Mouse (Mus musculus) embryonic facial prominence, embryonic 12.5 days (tissue): ENCODE measurements around the gene Haus2. TPM values are rescaled to one million over a fixed set of nuclear protein-coding genes. Genes with fewer than 3 reads are reported as not detected.
A peak's percentile ranks its signal among the peaks of the same experiment; 100 is the strongest.
"Not testable (repeated sequence)": the region's sequence is repeated elsewhere in the genome, so short reads cannot be mapped to it uniquely, and the experiment has no call there.

Experiments
- ATAC-seq: fragments of 200-750 bp; cut with Nextera tagmentation; 2 replicates; pipeline ENCODE4 v1.8.0; 2017; ENCODE audit not compliant: insufficient number of reproducible peaks, insufficient read depth, low FRiP score, low TSS enrichment
- H3K27ac ChIP-seq: fragments of 300-500 bp; sonication (generic); 2 replicates; pipeline ENCODE4 v1.5.1; 2016; ENCODE audit warnings: mild to moderate bottlenecking
- H3K27me3 ChIP-seq: fragments of 300-500 bp; sonication (generic); 2 replicates; pipeline ENCODE4 v1.6.1; 2016; ENCODE audit warnings: mild to moderate bottlenecking, moderate library complexity
- H3K36me3 ChIP-seq: fragments of 300-500 bp; sonication (generic); 2 replicates; pipeline ENCODE4 v1.6.1; 2016; ENCODE audit warnings: mild to moderate bottlenecking
- H3K4me1 ChIP-seq: fragments of 300-500 bp; sonication (generic); 2 replicates; pipeline ENCODE4 v1.6.1; 2016
- H3K4me2 ChIP-seq: fragments of 300-500 bp; sonication (generic); replicated peaks from 2 replicates; pipeline ENCODE4 v1.6.1; 2016; ENCODE audit warnings: mild to moderate bottlenecking, moderate library complexity
- H3K4me3 ChIP-seq: fragments of 300-500 bp; sonication (generic); 2 replicates; pipeline ENCODE4 v1.5.1; 2016; ENCODE audit warnings: mild to moderate bottlenecking
- H3K9ac ChIP-seq: fragments of 300-500 bp; sonication (generic); 2 replicates; pipeline ENCODE4 v1.6.1; 2016; ENCODE audit warnings: mild to moderate bottlenecking, moderate library complexity
- H3K9me3 ChIP-seq: fragments of 300-500 bp; sonication (generic); 2 replicates; pipeline ENCODE4 v1.6.1; 2016; ENCODE audit warnings: mild to moderate bottlenecking, moderate library complexity
- WGBS: fragments of 180-500 bp; shearing (Covaris S2); methylation state at CpG from one replicate; pipeline ENCODE4 v1.1.7; 2016; 5-methylcytosine and 5-hydroxymethylcytosine counted together
- polyA plus RNA-seq: library from polyadenylated mRNA; unstranded; fragments of >200 nt; fragmentation: Nextera tagmentation; extraction: Ambion mirVana; gene quantifications from 2 replicates; pipeline ENCODE4 v1.2.1, GENCODE M21; 2016

Haus2 gene
- 28.1 and 28.7 TPM in 2 replicates for polyA plus RNA-seq

GRCm38 (mm10) chr2:120608830-120609723, at the start of gene Haus2, which contains the start of gene Lrrc57:
Gene Haus2 (plus strand): TSS chr2:120609383.
Gene Lrrc57 (minus strand): TSS chr2:120609520.
- H3K4me1 ChIP-seq: peaks cover 14% of the 10 kb centered on the region
- H3K36me3 ChIP-seq: 0 out of 2 replicates have a peak, but pooled peaks cover 5% of the 10 kb centered on the region
- peak; percentile 89 for ATAC-seq
- 0% methylated on average over 52 of the region's 52 CpGs for WGBS
- H3K4me2 ChIP-seq: peak within 1 kb of the TSS; percentile 81
- H3K9me3 ChIP-seq: no peaks in the 10 kb centered on the region
- H3K4me3 ChIP-seq: peak within 1 kb of the TSS; percentile 86
- peak within 1 kb of the TSS; percentile 73 for H3K9ac ChIP-seq
- H3K27ac ChIP-seq: peak within 1 kb of the TSS; percentile 91
- no peaks in the 10 kb centered on the region for H3K27me3 ChIP-seq

GRCm38 (mm10) chr2:120561524-120561923, 47.7 kb upstream of the Haus2 start:
- Histone ChIP-seq H3K27ac (no peak overlapping the region), H3K4me2 (no peak overlapping the region), H3K9ac (no peak overlapping the region), H3K27me3 (no peaks in the 10 kb centered on the region), H3K4me3 (no peak overlapping the region), H3K9me3 (no peaks in the 10 kb centered on the region), H3K4me1 (peaks cover 5% of the 10 kb centered on the region; the same call in 1 of the 2 replicates), H3K36me3 (no peaks in the 10 kb centered on the region)
- WGBS: 95% methylated on average over 1 of the region's 1 CpGs
- ATAC-seq: no peak

- WGBS: 22% methylated on average over 9 of the region's 9 CpGs
- Histone ChIP-seq H3K4me2 (peak overlapping the region; percentile 74), H3K9ac (peak overlapping the region; percentile 93), H3K27ac (no peak overlapping the region), H3K9me3 (no peaks in the 10 kb centered on the region), H3K36me3 (no peaks in the 10 kb centered on the region), H3K27me3 (no peaks in the 10 kb centered on the region), H3K4me3 (peak overlapping the region; percentile 88), H3K4me1 (peaks cover 5% of the 10 kb centered on the region; the same call in 1 of the 2 replicates)
- no peak for ATAC-seq
Measured at GRCm38 (mm10) chr2:120562859-120563234, 46.3 kb upstream of the Haus2 start.

GRCm38 (mm10) chr2:120563235-120563990, 45.8 kb upstream of the Haus2 start, which contains the start of gene Zfp106:
Gene Zfp106 (minus strand): TSS chr2:120563843.
- Histone ChIP-seq H3K27me3 (no peaks in the 10 kb centered on the region), H3K4me3 (peak within 1 kb of the TSS; percentile 88), H3K9me3 (no peaks in the 10 kb centered on the region), H3K4me2 (peak within 1 kb of the TSS; percentile 74), H3K9ac (peak within 1 kb of the TSS; percentile 93), H3K4me1 (peaks cover 6% of the 10 kb centered on the region), H3K36me3 (no peaks in the 10 kb centered on the region), H3K27ac (peak within 1 kb of the TSS; percentile 73)
- 0% methylated on average over 50 of the region's 50 CpGs for WGBS
- ATAC-seq: peak; percentile 79

GRCm38 (mm10) chr2:120564548-120565188, 44.5 kb upstream of the Haus2 start:
- H3K9me3 ChIP-seq, H3K4me2 ChIP-seq, H3K4me3 ChIP-seq, H3K27ac ChIP-seq, H3K27me3 ChIP-seq, ATAC-seq, H3K9ac ChIP-seq, H3K36me3 ChIP-seq: not testable (repeated sequence)
- WGBS: 89% methylated on average over 4 of the region's 4 CpGs
- peaks cover 14% of the 10 kb centered on the region for H3K4me1 ChIP-seq

GRCm38 (mm10) chr2:120565363-120565762, 43.8 kb upstream of the Haus2 start:
- H3K9me3 ChIP-seq: no peaks in the 10 kb centered on the region
- 85% methylated on average over 2 of the region's 2 CpGs for WGBS

GRCm38 (mm10) chr2:120566886-120567797, 42.0 kb upstream of the Haus2 start, which contains the start of gene Snap23:
Gene Snap23 (plus strand): TSS chr2:120567671.
- ATAC-seq: peak; percentile 93
- Histone ChIP-seq H3K4me2 (peak within 1 kb of the TSS; percentile 64), H3K4me1 (peaks cover 14% of the 10 kb centered on the region), H3K36me3 (peaks cover 8% of the 10 kb centered on the region; the same call in 1 of the 2 replicates), H3K27me3 (no peaks in the 10 kb centered on the region), H3K9me3 (no peaks in the 10 kb centered on the region), H3K9ac (peak within 1 kb of the TSS; percentile 80), H3K4me3 (peak within 1 kb of the TSS; percentile 70), H3K27ac (peak within 1 kb of the TSS; percentile 86)
- 1% methylated on average over 42 of the region's 42 CpGs for WGBS

More at GRCm38 (mm10) chr2:120565363-120565762, 43.8 kb upstream of the Haus2 start:
- H3K4me2 ChIP-seq: no peak overlapping the region
- H3K4me3 ChIP-seq: no peak overlapping the region
- no peak overlapping the region for H3K9ac ChIP-seq
- H3K4me1 ChIP-seq: peaks cover 14% of the 10 kb centered on the region
- no peak for ATAC-seq
- H3K27me3 ChIP-seq: no peaks in the 10 kb centered on the region
- no peaks in the 10 kb centered on the region for H3K36me3 ChIP-seq
- H3K27ac ChIP-seq: no peak overlapping the region

GRCm38 (mm10) chr2:120567798-120568320, 41.3 kb upstream of the Haus2 start:
- Histone ChIP-seq H3K27me3 (no peaks in the 10 kb centered on the region), H3K9me3 (no peaks in the 10 kb centered on the region), H3K4me3 (peak overlapping the region; percentile 70), H3K27ac (peak overlapping the region; percentile 86), H3K4me1 (peaks cover 10% of the 10 kb centered on the region), H3K9ac (peak overlapping the region; percentile 80), H3K4me2 (peak overlapping the region; percentile 64), H3K36me3 (peaks cover 8% of the 10 kb centered on the region; the same call in 1 of the 2 replicates)
- peak; percentile 74 for ATAC-seq
- WGBS: under 1% methylated on average over 22 of the region's 22 CpGs

- Histone ChIP-seq H3K27ac (no peak overlapping the region), H3K9me3 (no peaks in the 10 kb centered on the region), H3K4me3 (no peak overlapping the region), H3K4me2 (no peak overlapping the region), H3K4me1 (peaks cover 21% of the 10 kb centered on the region), H3K36me3 (peaks cover 8% of the 10 kb centered on the region; the same call in 1 of the 2 replicates), H3K9ac (no peak overlapping the region), H3K27me3 (no peaks in the 10 kb centered on the region)
- 92% methylated on average over 3 of the region's 3 CpGs for WGBS
- ATAC-seq: no peak
Measured at GRCm38 (mm10) chr2:120571081-120571480, 38.1 kb upstream of the Haus2 start.

GRCm38 (mm10) chr2:120572161-120572560, 37.0 kb upstream of the Haus2 start:
- H3K9ac ChIP-seq, H3K36me3 ChIP-seq, H3K4me3 ChIP-seq, H3K9me3 ChIP-seq, H3K27ac ChIP-seq, H3K4me2 ChIP-seq, ATAC-seq, H3K27me3 ChIP-seq: not testable (repeated sequence)
- 89% methylated on average over 3 of the region's 3 CpGs for WGBS
- H3K4me1 ChIP-seq: peaks cover 28% of the 10 kb centered on the region
